Mouse (Mus musculus) lung, adult 10 weeks (tissue): ENCODE measurements around the gene Pde4dip. TPM values are rescaled to one million over a fixed set of nuclear protein-coding genes. Genes with fewer than 3 reads are reported as not detected.

Experiments used
- polyA plus RNA-seq: library from polyadenylated mRNA; stranded (reverse); fragments of 350-450 nt; fragmentation: Illumina TruSeq; extraction: RNeasy Lipid Tissue Mini Kit (QIAGEN cat#74804); gene quantifications from one replicate; pipeline ENCODE4 v1.2.3, GENCODE M21; 2014; ENCODE audit warnings: low read depth, low replicate concordance; ENCODE audit not compliant: insufficient read depth

Pde4dip gene
- 21.5 TPM for polyA plus RNA-seq

GRCm38 (mm10) chr3:97888168-97888901 lies at the start of gene Pde4dip:
TSS of gene Pde4dip (minus strand) at chr3:97888707.

DNA sequence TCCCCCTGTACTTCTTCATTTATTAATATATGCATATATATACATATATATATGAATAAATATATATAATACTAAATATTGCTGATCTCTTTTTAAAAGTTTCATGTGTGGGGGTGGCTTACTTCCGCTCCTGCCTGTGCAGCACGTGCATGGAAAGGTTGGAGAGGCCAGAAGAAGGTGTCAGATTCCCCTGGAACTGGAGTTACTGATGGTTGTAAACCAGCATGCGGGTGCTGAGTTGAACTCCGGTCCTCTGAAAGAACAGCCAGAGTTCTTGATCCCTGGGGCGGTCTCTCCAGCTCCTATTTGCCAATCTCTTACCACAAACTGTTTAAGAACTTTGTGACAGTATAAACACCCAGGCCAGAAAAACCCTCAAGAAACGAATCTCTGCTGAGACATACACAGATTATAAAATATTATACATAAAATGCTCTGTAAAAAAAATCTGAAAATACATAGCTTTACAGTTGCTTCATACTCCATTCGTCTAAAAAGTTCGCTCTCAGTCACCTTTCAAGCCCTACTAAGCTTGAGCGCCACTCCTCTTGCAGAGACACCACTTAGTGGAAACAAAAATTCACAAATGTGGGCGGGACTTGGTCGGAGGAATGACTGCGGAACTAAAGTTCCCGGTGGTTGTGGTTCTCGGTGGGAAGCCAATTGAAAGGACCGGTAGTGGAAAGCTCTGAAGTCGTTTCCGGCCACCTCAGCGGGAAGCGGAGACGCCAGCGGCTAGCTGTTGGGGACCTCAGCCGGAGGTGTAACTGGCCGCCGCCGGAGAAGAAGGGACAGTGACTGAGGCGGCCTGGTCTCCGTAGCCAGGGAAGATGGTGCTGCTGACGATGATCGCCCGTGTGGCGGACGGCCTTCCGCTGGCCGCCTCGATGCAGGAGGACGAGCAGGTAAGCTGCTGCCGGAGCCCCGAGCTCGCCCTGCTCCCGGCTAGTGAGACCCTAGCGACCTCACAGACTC lies 12.3 kb upstream of the Pde4dip start, which contains the start of gene Sec22b:
TSS of gene Sec22b (plus strand) at position 675 of the 975 bp plus-strand sequence.

DNA sequence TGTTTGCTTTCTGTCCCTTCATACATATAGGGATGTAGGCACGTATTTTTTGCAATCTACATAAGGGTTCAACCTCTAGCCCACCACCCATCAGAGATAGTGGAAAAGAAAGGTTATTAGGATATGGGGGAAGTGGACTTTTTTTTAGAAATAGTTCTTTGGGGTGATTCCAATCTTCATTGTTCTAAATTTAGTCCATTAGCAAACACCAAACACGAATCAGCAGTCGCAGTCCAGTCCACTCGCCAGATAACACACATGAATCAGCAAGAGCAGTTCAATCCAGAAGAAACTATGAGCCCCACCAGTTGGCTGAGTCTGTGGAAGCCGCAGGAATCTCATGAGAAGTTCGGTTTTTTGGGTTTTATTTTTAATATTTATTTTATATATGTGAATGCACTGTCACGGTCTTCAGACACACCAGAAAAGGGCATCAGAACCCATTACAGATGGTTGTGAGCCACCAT lies 213.8 kb downstream of the Pde4dip start, which contains the start of gene Gm17651:
TSS of gene Gm17651 (minus strand) at position 51 of the 467 bp plus-strand sequence.

DNA sequence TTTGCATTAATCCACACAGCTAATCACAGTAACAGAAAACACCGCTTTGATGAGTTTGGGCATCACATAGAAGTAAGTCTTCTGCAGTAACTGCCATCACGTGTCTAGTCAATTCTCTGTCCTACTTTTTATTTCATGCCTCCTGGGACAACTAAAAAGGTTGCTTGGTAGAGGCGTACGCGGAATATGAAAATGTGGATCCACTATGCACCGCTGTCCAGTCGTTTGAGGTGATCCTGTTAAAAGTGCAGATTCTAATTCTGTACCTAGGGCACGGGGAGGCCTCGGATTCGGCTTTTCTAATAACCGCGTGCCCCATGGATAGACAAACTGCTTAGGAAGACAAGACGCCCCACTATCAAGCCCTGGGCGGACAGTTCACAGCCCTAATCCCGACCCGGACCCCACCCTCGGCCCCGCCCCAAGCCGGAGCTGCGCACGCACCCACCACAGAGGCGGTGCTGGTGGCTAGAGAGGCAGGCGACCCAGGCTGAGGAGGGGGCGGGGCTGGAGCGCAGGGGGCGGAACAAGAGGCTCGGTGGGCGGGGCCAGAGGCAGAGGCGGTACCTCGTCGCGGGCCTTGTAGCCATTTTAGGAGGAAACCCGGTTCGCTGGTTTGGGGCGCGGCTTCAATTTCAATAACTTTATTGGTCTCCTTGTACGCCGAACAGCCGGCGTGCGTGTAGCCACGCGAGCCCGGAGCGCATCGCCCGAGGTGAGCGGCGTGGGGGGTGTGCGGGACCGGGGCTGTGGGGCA lies 230.7 kb downstream of the Pde4dip start, which contains the start of gene Prkab2:
TSS of gene Prkab2 (plus strand) at position 539 of the 757 bp plus-strand sequence.

Other genes with a start within 250 kb of the Pde4dip start
- gene Prkab2, start 230.5 kb downstream of the Pde4dip start, polyA plus RNA-seq = 3.7 TPM
- not detected for gene Gm17651, start 214.0 kb downstream of the Pde4dip start, polyA plus RNA-seq
- 57.0 TPM for gene Sec22b, start 12.5 kb upstream of the Pde4dip start, polyA plus RNA-seq
- 9.4 TPM for gene Notch2, start 124.8 kb upstream of the Pde4dip start, polyA plus RNA-seq